Mouse (Mus musculus) stomach, embryonic 14.5 days (tissue): ENCODE measurements around the gene Trim25. TPM values are rescaled to one million over a fixed set of nuclear protein-coding genes. Genes with fewer than 3 reads are reported as not detected.
"Not testable (repeated sequence)": the region's sequence is repeated elsewhere in the genome, so short reads cannot be mapped to it uniquely, and the experiment has no call there.

Source experiments
- ATAC-seq: fragments of 200-750 bp; cut with Nextera tagmentation; 2 replicates; pipeline ENCODE4 v1.8.0; 2017; ENCODE audit warnings: low read depth, moderate TSS enrichment; ENCODE audit not compliant: insufficient number of reproducible peaks, insufficient read depth, low FRiP score
- H3K27ac ChIP-seq: fragments of 300-500 bp; sonication (generic); 2 replicates; pipeline ENCODE4 v1.5.1; 2014; ENCODE audit warnings: mild to moderate bottlenecking, low read length, moderate library complexity, mixed read lengths
- H3K27me3 ChIP-seq: fragments of 300-500 bp; sonication (generic); 2 replicates; pipeline ENCODE4 v1.6.1; 2014; ENCODE audit warnings: low read length, control low read depth, mixed read lengths; ENCODE audit not compliant: control insufficient read depth, insufficient read depth
- H3K36me3 ChIP-seq: fragments of 300-500 bp; sonication (generic); 2 replicates; pipeline ENCODE4 v1.6.1; 2014; ENCODE audit warnings: mild to moderate bottlenecking, control low read depth, low read length, moderate library complexity, mixed read lengths; ENCODE audit not compliant: control insufficient read depth, insufficient read depth
- H3K4me1 ChIP-seq: fragments of 300-500 bp; sonication (generic); 2 replicates; pipeline ENCODE4 v1.6.1; 2014; ENCODE audit warnings: low read length, control low read depth, mixed read lengths; ENCODE audit not compliant: control insufficient read depth, insufficient read depth
- H3K4me2 ChIP-seq: fragments of 300-500 bp; sonication (generic); replicated peaks from 2 replicates; pipeline ENCODE4 v1.6.1; 2014; ENCODE audit warnings: low read depth, low read length, control low read depth
- H3K4me3 ChIP-seq: fragments of 300-500 bp; sonication (generic); 2 replicates; pipeline ENCODE4 v1.5.1; 2014; ENCODE audit warnings: low read depth, low read length, control low read depth
- H3K9ac ChIP-seq: fragments of 300-500 bp; sonication (generic); replicated peaks from 2 replicates; pipeline ENCODE4 v1.6.1; 2014; ENCODE audit warnings: low read depth, mild to moderate bottlenecking, control low read depth, low read length, moderate library complexity, mixed read lengths
- H3K9me3 ChIP-seq: fragments of 300-500 bp; sonication (generic); 2 replicates; pipeline ENCODE4 v1.6.1; 2016; ENCODE audit warnings: low read depth, low read length, control low read depth; ENCODE audit not compliant: control insufficient read depth
- WGBS: fragments of 180-500 bp; shearing (Covaris S2); extraction: QIAGEN DNeasy Blood & Tissue Kit; methylation state at CpG from one replicate; pipeline ENCODE4 v1.1.7; 2014; 5-methylcytosine and 5-hydroxymethylcytosine counted together
- polyA plus RNA-seq: library from polyadenylated mRNA; unstranded; fragments of >200 nt; fragmentation: Nextera tagmentation; extraction: Ambion mirVana; gene quantifications from 2 replicates; pipeline ENCODE4 v1.2.1, GENCODE M21; 2014

Gene Trim25
- polyA plus RNA-seq, 1 experiment from 2014 or later, result 22.9 TPM

GRCm38 (mm10) chr11:89030552-89030951, 31.4 kb downstream of the Trim25 start:
- Histone ChIP-seq H3K9ac (no peak overlapping the region), H3K9me3 (no peaks in the 10 kb centered on the region), H3K36me3 (no peaks in the 10 kb centered on the region), H3K4me1 (peaks cover 4% of the 10 kb centered on the region; the same call in 1 of the 2 replicates), H3K4me3 (no peak overlapping the region), H3K27ac (no peak overlapping the region), H3K4me2 (no peak overlapping the region), H3K27me3 (no peaks in the 10 kb centered on the region)
- ATAC-seq, result no peak
- 81% methylated on average over 6 of the region's 6 CpGs for WGBS

- Histone ChIP-seq H3K9me3 (no peaks in the 10 kb centered on the region), H3K4me2 (no peak overlapping the region), H3K36me3 (no peaks in the 10 kb centered on the region), H3K27ac (no peak overlapping the region), H3K4me3 (no peak overlapping the region), H3K27me3 (no peaks in the 10 kb centered on the region), H3K4me1 (peaks cover 4% of the 10 kb centered on the region; the same call in 1 of the 2 replicates), H3K9ac (no peak overlapping the region)
- 62% methylated on average over 1 of the region's 1 CpGs for WGBS
- ATAC-seq, result no peak
These were observed 32.0 kb downstream of the Trim25 start for GRCm38 (mm10) chr11:89031189-89031588.

- Histone ChIP-seq H3K4me3 (no peak overlapping the region), H3K27me3 (no peaks in the 10 kb centered on the region), H3K9ac (no peak overlapping the region), H3K27ac (no peak overlapping the region), H3K4me1 (no peaks in the 10 kb centered on the region), H3K36me3 (peaks cover 3% of the 10 kb centered on the region; the same call in 1 of the 2 replicates), H3K4me2 (no peak overlapping the region), H3K9me3 (no peaks in the 10 kb centered on the region)
- ATAC-seq, result no peak
These were observed 35.4 kb downstream of the Trim25 start for GRCm38 (mm10) chr11:89034592-89034991.

GRCm38 (mm10) chr11:89035552-89035951, 36.4 kb downstream of the Trim25 start:
- H3K9me3 ChIP-seq, result no peaks in the 10 kb centered on the region
- no peaks in the 10 kb centered on the region for H3K4me1 ChIP-seq
- 83% methylated on average over 3 of the region's 3 CpGs for WGBS
- no peak overlapping the region for H3K4me3 ChIP-seq
- no peak overlapping the region for H3K9ac ChIP-seq
- ATAC-seq, result no peak
- H3K4me2 ChIP-seq, result no peak overlapping the region
- H3K36me3 ChIP-seq, result peaks cover 11% of the 10 kb centered on the region
- H3K27me3 ChIP-seq, result no peaks in the 10 kb centered on the region
- no peak overlapping the region for H3K27ac ChIP-seq

GRCm38 (mm10) chr11:89038496-89038895, 39.3 kb downstream of the Trim25 start:
- no peak for ATAC-seq
- no peak overlapping the region for H3K9ac ChIP-seq
- 90% methylated on average over 6 of the region's 6 CpGs for WGBS
- H3K9me3 ChIP-seq, result no peaks in the 10 kb centered on the region
- H3K36me3 ChIP-seq, result peaks cover 23% of the 10 kb centered on the region
- no peak overlapping the region for H3K27ac ChIP-seq
- no peak overlapping the region for H3K4me3 ChIP-seq
- no peaks in the 10 kb centered on the region for H3K4me1 ChIP-seq
- no peaks in the 10 kb centered on the region for H3K27me3 ChIP-seq
- H3K4me2 ChIP-seq, result no peak overlapping the region

GRCm38 (mm10) chr11:89039325-89039724, 40.1 kb downstream of the Trim25 start:
- WGBS, result 29% methylated on average over 3 of the region's 3 CpGs
- ATAC-seq, result 0 out of 2 replicates have a peak, but pooled peaks have one; percentile 53

GRCm38 (mm10) chr11:89041073-89041472, 41.9 kb downstream of the Trim25 start:
- H3K36me3 ChIP-seq, result peaks cover 29% of the 10 kb centered on the region
- H3K4me3 ChIP-seq, H3K27ac ChIP-seq, H3K4me1 ChIP-seq, ATAC-seq, H3K4me2 ChIP-seq, H3K27me3 ChIP-seq, H3K9ac ChIP-seq, H3K9me3 ChIP-seq: not testable (repeated sequence)
- WGBS, result 92% methylated on average over 6 of the region's 7 CpGs

More at GRCm38 (mm10) chr11:89039325-89039724, 40.1 kb downstream of the Trim25 start:
- H3K36me3 ChIP-seq, result peaks cover 27% of the 10 kb centered on the region
- H3K27me3 ChIP-seq, result no peaks in the 10 kb centered on the region
- H3K4me3 ChIP-seq, result no peak overlapping the region
- H3K4me2 ChIP-seq, result no peak overlapping the region
- no peaks in the 10 kb centered on the region for H3K4me1 ChIP-seq
- H3K9ac ChIP-seq, result no peak overlapping the region
- H3K27ac ChIP-seq, result no peak overlapping the region
- no peaks in the 10 kb centered on the region for H3K9me3 ChIP-seq

GRCm38 (mm10) chr11:89043046-89043445, 43.9 kb downstream of the Trim25 start:
- Histone ChIP-seq H3K27ac (no peak overlapping the region), H3K9me3 (no peaks in the 10 kb centered on the region), H3K27me3 (no peaks in the 10 kb centered on the region), H3K9ac (no peak overlapping the region), H3K4me1 (no peaks in the 10 kb centered on the region), H3K4me2 (no peak overlapping the region), H3K36me3 (peaks cover 39% of the 10 kb centered on the region), H3K4me3 (no peak overlapping the region)
- WGBS, result 91% methylated on average over 7 of the region's 7 CpGs
- no peak for ATAC-seq

GRCm38 (mm10) chr11:89045501-89045900, 46.3 kb downstream of the Trim25 start:
- H3K9ac ChIP-seq, H3K4me1 ChIP-seq, H3K4me2 ChIP-seq, H3K27me3 ChIP-seq, ATAC-seq, H3K9me3 ChIP-seq, H3K4me3 ChIP-seq, H3K27ac ChIP-seq: not testable (repeated sequence)
- H3K36me3 ChIP-seq, result peaks cover 42% of the 10 kb centered on the region
- WGBS, result 93% methylated on average over 3 of the region's 3 CpGs
